Mouse (Mus musculus): ENCODE data around the gene Mtmr12.

Gene Mtmr12

GRCm38 (mm10) chr15:12284794-12285534 is 80.1 kb downstream of the Mtmr12 start:
- DNase-seq, result no peak

GRCm38 (mm10) chr15:12285535-12285809 is 80.6 kb downstream of the Mtmr12 start:
- DNase-seq, result no peak

GRCm38 (mm10) chr15:12290330-12290729 is 85.5 kb downstream of the Mtmr12 start:
- DNase-seq, result no peak

- peak in 1 of 2 experiments; percentile 22 for DNase-seq
These were observed 86.9 kb downstream of the Mtmr12 start for GRCm38 (mm10) chr15:12291757-12292156.

- no peak for DNase-seq
These were observed 91.4 kb downstream of the Mtmr12 start for GRCm38 (mm10) chr15:12296228-12296627.

- DNase-seq, result no peak
These were observed 93.5 kb downstream of the Mtmr12 start for GRCm38 (mm10) chr15:12298231-12298737.

- no peak for DNase-seq
These were observed 96.9 kb downstream of the Mtmr12 start for GRCm38 (mm10) chr15:12301771-12302170.

- DNase-seq, result no peak
These were observed 101.6 kb downstream of the Mtmr12 start for GRCm38 (mm10) chr15:12306188-12307071.

GRCm38 (mm10) chr15:12307114-12307513 is 102.3 kb downstream of the Mtmr12 start:
- no peak for DNase-seq

GRCm38 (mm10) chr15:12308539-12308938 is 103.7 kb downstream of the Mtmr12 start:
- no peak for DNase-seq

GRCm38 (mm10) chr15:12310676-12311075 is 105.8 kb downstream of the Mtmr12 start:
- DNase-seq, result no peak

GRCm38 (mm10) chr15:12311465-12311864 is 106.6 kb downstream of the Mtmr12 start:
- DNase-seq, result no peak

- no peak for DNase-seq
These were observed 108.4 kb downstream of the Mtmr12 start for GRCm38 (mm10) chr15:12313255-12313654.

- DNase-seq, result no peak
These were observed 109.8 kb downstream of the Mtmr12 start for GRCm38 (mm10) chr15:12314584-12314983.

- DNase-seq, result no peak
These were observed 111.2 kb downstream of the Mtmr12 start for GRCm38 (mm10) chr15:12315996-12316395.

GRCm38 (mm10) chr15:12317290-12317689 is 112.5 kb downstream of the Mtmr12 start:
- no peak for DNase-seq

GRCm38 (mm10) chr15:12318451-12318850 is 113.6 kb downstream of the Mtmr12 start:
- DNase-seq, result no peak

GRCm38 (mm10) chr15:12319889-12320288 is 115.1 kb downstream of the Mtmr12 start:
- DNase-seq, result no peak

GRCm38 (mm10) chr15:12320441-12321090 is 115.7 kb downstream of the Mtmr12 start:
- no peak for DNase-seq

GRCm38 (mm10) chr15:12321091-12321787 is 116.4 kb downstream of the Mtmr12 start, which contains the start of gene Golph3:
Golph3 (plus strand) TSS chr15:12321450.
- DNase-seq, result peak; percentile 98

- DNase-seq, result peak in 1 of 2 experiments; percentile 60
These were observed 117.2 kb downstream of the Mtmr12 start, which contains the start of gene 1810049J17Rik for GRCm38 (mm10) chr15:12321788-12322621. 1810049J17Rik (minus strand) TSS chr15:12321899.
